Mouse (Mus musculus) left cerebral cortex, adult 9 months (tissue): ENCODE measurements at regions not wholly inside any gene's neighbourhood (a gene's known extent, or its start where the extent isn't known, plus 50 kb on each side); places are given as distances from the start of the nearest gene placed in this dataset.
A peak's percentile ranks its signal among the peaks of the same experiment; 100 is the strongest.

ENCODE experiments used
- DNase-seq, 2 experiments: peaks; one replicate each; pipeline ENCODE4 v3.0.0; 2022; ENCODE audit warnings: low spot score in 2 of 2

DNA sequence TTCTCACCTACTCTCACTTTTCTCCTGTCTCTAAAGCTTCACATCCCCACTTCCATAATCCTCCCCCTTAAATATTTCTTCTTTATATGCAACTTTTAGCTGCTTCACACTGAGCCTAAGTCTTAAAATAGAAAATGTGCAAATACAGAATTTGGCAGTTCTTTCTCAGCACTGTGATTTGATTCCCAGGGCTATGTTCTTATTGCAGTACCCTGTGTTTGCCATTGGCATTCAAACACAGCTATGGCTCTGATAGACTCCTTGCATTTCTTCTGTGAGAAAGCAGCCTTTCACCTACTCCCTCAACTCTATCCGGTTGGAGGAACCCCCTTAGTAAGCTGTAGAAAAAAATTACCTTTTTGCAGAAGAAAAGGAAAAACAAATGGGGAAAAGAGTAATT is 192.6 kb upstream of the Cldn34d start:
- DNase-seq: peak in 1 of 2 experiments; percentile 3

DNA sequence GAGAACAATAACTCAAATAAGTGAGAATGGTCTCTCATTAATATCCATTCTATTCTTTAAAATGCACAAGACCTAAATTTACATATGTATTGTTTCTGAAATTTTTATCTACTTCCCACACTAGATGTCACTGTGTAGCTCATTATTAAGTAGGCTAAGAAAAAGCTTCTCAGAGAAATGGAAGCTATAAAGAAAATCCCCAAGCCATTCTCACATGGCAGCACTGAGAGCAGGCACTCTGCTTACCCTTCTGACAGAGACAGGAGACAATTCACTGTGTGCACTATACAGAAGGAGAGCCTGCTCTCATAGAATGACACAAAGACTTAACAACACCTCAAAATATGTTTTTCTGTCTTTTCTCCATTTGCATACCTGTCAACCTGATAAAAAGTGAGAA is 187.9 kb upstream of the Cldn34d start:
- DNase-seq: no peak

DNA sequence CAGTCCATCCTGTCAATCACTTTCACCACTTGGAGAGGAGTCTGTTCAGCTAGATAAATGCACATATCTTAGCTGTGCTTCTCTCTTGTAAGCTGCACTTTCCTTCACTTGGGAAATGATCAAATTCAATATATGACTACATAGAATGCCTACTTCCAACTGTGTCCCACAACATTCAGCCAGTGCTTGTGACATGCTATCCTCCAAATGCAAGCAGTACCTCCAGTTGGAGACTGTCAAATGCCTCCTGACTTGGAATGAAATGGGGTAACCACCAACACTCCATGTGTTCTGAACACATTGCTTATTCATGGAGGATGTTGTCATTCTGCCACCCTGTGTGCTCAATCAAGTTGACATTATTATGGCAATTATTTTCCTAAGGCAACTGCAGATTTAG is 177.3 kb upstream of the Cldn34d start:
- DNase-seq: no peak
